Mouse (Mus musculus) limb, embryonic 11.5 days (tissue): Measurements from ENCODE around the gene Padi6. TPM values are rescaled to one million over a fixed set of nuclear protein-coding genes. Genes with fewer than 3 reads are reported as not detected.

Experiments
- ATAC-seq: fragments of 200-750 bp; cut with Nextera tagmentation; 2 replicates; pipeline ENCODE4 v1.8.0; 2017; ENCODE audit warnings: low read depth; ENCODE audit not compliant: insufficient number of reproducible peaks, low FRiP score, low TSS enrichment
- DNase-seq: peaks from one replicate; pipeline ENCODE4 v3.0.0-alpha.2; 2015; ENCODE audit warnings: low spot score
- H3K27ac ChIP-seq: fragments of 300-500 bp; sonication (generic); replicated peaks from 2 replicates; pipeline ENCODE4 v1.5.1; 2014; ENCODE audit warnings: low read depth, mild to moderate bottlenecking, low read length
- H3K27me3 ChIP-seq: fragments of 300-500 bp; sonication (generic); 2 replicates; pipeline ENCODE4 v1.6.1; 2014; ENCODE audit warnings: mild to moderate bottlenecking, low read length, mixed read lengths; ENCODE audit not compliant: control insufficient read depth, insufficient read depth
- H3K36me3 ChIP-seq: fragments of 300-500 bp; sonication (generic); 2 replicates; pipeline ENCODE4 v1.6.1; 2014; ENCODE audit warnings: mild to moderate bottlenecking, low read length, moderate library complexity, mixed read lengths; ENCODE audit not compliant: control insufficient read depth, insufficient read depth
- H3K4me1 ChIP-seq: fragments of 300-500 bp; sonication (generic); 2 replicates; pipeline ENCODE4 v1.6.1; 2014; ENCODE audit warnings: low read length, mixed read lengths; ENCODE audit not compliant: control insufficient read depth, insufficient read depth
- H3K4me2 ChIP-seq: fragments of 300-500 bp; sonication (generic); 2 replicates; pipeline ENCODE4 v1.6.1; 2014; ENCODE audit warnings: low read depth, mild to moderate bottlenecking, moderate library complexity; ENCODE audit not compliant: severe bottlenecking
- H3K4me3 ChIP-seq: fragments of 300-500 bp; sonication (generic); 2 replicates; pipeline ENCODE4 v1.5.1; 2014; ENCODE audit warnings: low read depth, low read length
- H3K9ac ChIP-seq: fragments of 300-500 bp; sonication (generic); 2 replicates; pipeline ENCODE4 v1.6.1; 2014; ENCODE audit warnings: mild to moderate bottlenecking, low read length
- H3K9me3 ChIP-seq: fragments of 300-500 bp; sonication (generic); 2 replicates; pipeline ENCODE4 v1.6.1; 2016; ENCODE audit warnings: low read length; ENCODE audit not compliant: control insufficient read depth
- WGBS: fragments of 180-500 bp; shearing (Covaris S2); extraction: QIAGEN DNeasy Blood & Tissue Kit; methylation state at CpG from one replicate; pipeline ENCODE4 v1.1.7; 2014; 5-methylcytosine and 5-hydroxymethylcytosine counted together
- polyA plus RNA-seq: library from polyadenylated mRNA; unstranded; fragments of >200 nt; fragmentation: Nextera tagmentation; extraction: Ambion mirVana; gene quantifications from 2 replicates; pipeline ENCODE4 v1.2.1, GENCODE M21; 2014

The Padi6 gene
- polyA plus RNA-seq, 1 experiment from 2014 or later, result 0.11 TPM

- no peak overlapping the region for H3K4me2 ChIP-seq
- no peaks in the 10 kb centered on the region for H3K9me3 ChIP-seq
- peaks cover 66% of the 10 kb centered on the region for H3K36me3 ChIP-seq
- ATAC-seq (no peak), DNase-seq (no peak)
- H3K4me3 ChIP-seq, result no peak overlapping the region
- WGBS, result 93% methylated on average over 5 of the region's 5 CpGs
- H3K9ac ChIP-seq, result no peak overlapping the region
- 0 out of 2 replicates have a peak, but pooled peaks cover 2% of the 10 kb centered on the region for H3K4me1 ChIP-seq
- no peaks in the 10 kb centered on the region for H3K27me3 ChIP-seq
- no peak overlapping the region for H3K27ac ChIP-seq
Measured at GRCm38 (mm10) chr4:140711360-140711759, 31.1 kb downstream of the Padi6 start.

DNA sequence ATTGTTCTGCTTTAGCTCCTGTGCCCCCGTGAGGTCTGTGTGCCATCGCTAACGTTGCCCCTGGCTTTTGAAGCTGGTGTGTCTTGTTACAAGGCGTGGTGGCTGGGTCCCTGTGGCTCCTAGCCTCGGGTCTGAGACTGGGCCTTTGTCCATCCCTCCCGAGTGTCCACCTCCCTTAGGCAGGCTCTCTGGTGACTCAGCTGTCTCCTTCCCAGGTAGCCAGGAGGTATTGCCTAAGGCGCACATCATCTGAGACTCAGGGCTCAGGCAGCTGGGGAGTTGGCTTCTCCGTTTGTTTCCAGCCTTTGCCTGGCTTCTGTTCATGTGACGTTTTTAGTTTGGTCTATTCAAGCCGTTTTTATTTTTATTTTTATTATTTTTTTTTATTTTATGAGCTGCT lies 31.7 kb downstream of the Padi6 start:
- Histone ChIP-seq H3K4me2 (no peak overlapping the region), H3K36me3 (peaks cover 67% of the 10 kb centered on the region), H3K9me3 (no peaks in the 10 kb centered on the region), H3K9ac (no peak overlapping the region), H3K27ac (no peak overlapping the region), H3K4me1 (0 out of 2 replicates have a peak, but pooled peaks cover 2% of the 10 kb centered on the region), H3K27me3 (no peaks in the 10 kb centered on the region), H3K4me3 (no peak overlapping the region)
- ATAC-seq (no peak), DNase-seq (no peak)
- WGBS, result 82% methylated on average over 10 of the region's 10 CpGs

DNA sequence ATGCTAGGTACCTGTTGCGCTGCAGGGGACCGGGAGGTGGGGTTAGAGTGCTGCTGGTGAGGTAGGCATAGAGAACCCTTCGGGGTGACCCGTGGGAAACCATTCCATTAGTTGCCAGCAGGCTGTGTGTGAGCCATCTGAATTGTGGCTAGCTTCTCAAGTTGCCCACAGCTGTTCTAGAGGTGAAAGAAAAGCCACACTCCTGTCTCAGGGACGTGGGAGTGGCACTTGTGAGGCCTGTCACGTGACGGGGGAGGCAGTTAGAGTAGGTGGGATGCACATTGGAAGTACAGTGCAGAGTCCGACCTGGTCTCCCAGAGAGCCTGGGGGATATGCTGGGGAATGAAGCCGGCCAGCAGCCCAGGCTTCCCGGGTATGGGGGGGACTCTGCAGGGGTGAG lies 32.8 kb downstream of the Padi6 start:
- H3K9ac ChIP-seq, result no peak overlapping the region; the same call in 1 of the 2 replicates
- H3K4me1 ChIP-seq, result peaks cover 2% of the 10 kb centered on the region; the same call in 1 of the 2 replicates
- H3K27me3 ChIP-seq, result no peaks in the 10 kb centered on the region
- H3K9me3 ChIP-seq, result no peaks in the 10 kb centered on the region
- DNase-seq (no peak), ATAC-seq (no peak)
- WGBS, result 83% methylated on average over 10 of the region's 10 CpGs
- H3K4me3 ChIP-seq, result no peak overlapping the region
- H3K27ac ChIP-seq, result no peak overlapping the region
- peaks cover 65% of the 10 kb centered on the region for H3K36me3 ChIP-seq
- H3K4me2 ChIP-seq, result no peak overlapping the region

DNA sequence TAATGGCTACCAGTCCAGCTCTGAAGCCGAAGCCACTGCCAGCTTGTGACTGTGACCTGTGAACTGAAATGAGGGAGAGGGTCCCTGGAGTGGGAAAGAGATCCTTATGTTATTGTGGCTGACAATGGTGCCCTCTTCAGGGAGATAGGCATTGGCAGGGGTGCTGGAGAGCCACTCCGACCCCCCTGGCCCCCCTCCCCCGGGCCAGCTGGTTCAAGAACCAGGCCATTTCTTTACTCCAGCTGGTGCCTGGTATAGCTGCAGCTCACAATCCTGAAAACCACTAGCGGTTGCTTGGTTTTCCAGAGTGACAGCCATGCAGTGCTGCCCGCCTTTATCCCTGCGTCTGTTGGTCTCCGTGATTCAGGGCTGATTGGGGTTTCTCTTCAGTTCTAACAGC lies 33.3 kb downstream of the Padi6 start:
- ATAC-seq (no peak), DNase-seq (no peak)
- H3K4me2 ChIP-seq, result no peak overlapping the region
- peaks cover 64% of the 10 kb centered on the region for H3K36me3 ChIP-seq
- H3K4me3 ChIP-seq, result no peak overlapping the region
- no peak overlapping the region; the same call in 1 of the 2 replicates for H3K9ac ChIP-seq
- no peak overlapping the region for H3K27ac ChIP-seq
- H3K9me3 ChIP-seq, result no peaks in the 10 kb centered on the region
- 94% methylated on average over 7 of the region's 7 CpGs for WGBS
- H3K4me1 ChIP-seq, result peaks cover 7% of the 10 kb centered on the region
- H3K27me3 ChIP-seq, result no peaks in the 10 kb centered on the region

DNA sequence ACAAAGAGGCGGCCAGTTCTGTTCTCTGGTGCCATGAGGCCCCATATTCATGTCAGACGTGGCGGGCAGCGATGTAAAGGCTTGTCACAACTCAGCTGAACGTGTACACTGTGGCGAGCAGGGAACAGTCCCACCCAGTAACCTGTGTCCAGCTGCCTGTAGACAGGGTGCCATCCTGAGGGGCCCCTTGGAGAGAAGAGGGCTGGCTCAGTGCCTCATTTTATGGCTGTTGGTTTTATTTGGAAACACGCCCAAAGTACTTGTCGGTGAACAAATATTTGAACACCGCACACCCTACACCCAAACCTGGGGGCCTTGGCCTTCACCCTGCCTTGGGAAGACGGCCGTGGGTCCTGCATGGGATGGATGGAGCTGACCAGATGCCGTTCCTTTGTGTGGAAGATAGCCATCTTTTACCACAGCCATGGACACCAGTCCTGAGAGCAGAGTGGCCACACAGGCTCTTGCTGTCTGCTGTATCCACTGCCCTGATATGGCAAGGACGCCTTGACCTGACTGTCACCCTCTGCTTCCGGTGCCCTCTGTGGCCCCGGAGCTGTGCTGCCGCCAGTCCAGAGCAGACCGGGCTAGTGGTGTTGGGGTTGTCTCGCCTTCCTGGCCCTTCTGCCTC lies 34.0 kb downstream of the Padi6 start:
- Histone ChIP-seq H3K9ac (no peak overlapping the region), H3K27ac (no peak overlapping the region), H3K4me2 (no peak overlapping the region), H3K4me3 (no peak overlapping the region), H3K4me1 (peaks cover 14% of the 10 kb centered on the region), H3K9me3 (no peaks in the 10 kb centered on the region), H3K36me3 (peaks cover 59% of the 10 kb centered on the region), H3K27me3 (no peaks in the 10 kb centered on the region)
- DNase-seq (no peak), ATAC-seq (no peak)
- 88% methylated on average over 18 of the region's 18 CpGs for WGBS

DNA sequence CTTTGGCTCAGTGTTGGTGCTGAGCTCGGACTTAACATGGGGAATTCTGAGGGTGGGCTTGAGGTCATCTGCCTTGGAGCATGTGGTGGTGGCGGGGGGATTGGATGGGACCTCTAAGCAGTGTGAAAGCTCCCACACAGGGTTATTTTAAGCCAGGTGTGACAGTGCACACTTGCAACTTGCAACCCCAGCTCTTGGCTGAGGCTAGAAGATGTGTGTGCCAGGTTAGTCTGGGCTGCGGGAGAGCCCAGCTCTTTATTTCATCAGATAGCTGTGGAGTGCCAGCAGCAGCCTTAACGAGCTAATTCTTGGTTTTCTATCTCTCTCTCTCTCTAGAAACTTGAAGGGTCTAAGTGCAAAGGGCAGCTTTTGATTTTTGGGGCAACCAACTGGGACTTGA lies 34.8 kb downstream of the Padi6 start:
- Histone ChIP-seq H3K9ac (no peak overlapping the region), H3K4me1 (peaks cover 15% of the 10 kb centered on the region), H3K9me3 (no peaks in the 10 kb centered on the region), H3K4me2 (no peak overlapping the region), H3K4me3 (no peak overlapping the region), H3K27ac (no peak overlapping the region), H3K36me3 (peaks cover 51% of the 10 kb centered on the region), H3K27me3 (no peaks in the 10 kb centered on the region)
- no peak for DNase-seq
- ATAC-seq, result no peak
- WGBS, result 85% methylated on average over 4 of the region's 4 CpGs

- DNase-seq (no peak), ATAC-seq (no peak)
- Histone ChIP-seq H3K9ac (peak overlapping the region; percentile 100; the same call in 1 of the 2 replicates), H3K9me3 (no peaks in the 10 kb centered on the region), H3K4me3 (peak overlapping the region; percentile 82), H3K27ac (peak overlapping the region; percentile 10; the same call in 1 of the 2 replicates), H3K4me2 (peak overlapping the region; percentile 85), H3K27me3 (no peaks in the 10 kb centered on the region), H3K4me1 (peaks cover 32% of the 10 kb centered on the region), H3K36me3 (peaks cover 31% of the 10 kb centered on the region)
- 61% methylated on average over 4 of the region's 4 CpGs for WGBS
Measured at GRCm38 (mm10) chr4:140704166-140704565, 38.3 kb downstream of the Padi6 start.

DNA sequence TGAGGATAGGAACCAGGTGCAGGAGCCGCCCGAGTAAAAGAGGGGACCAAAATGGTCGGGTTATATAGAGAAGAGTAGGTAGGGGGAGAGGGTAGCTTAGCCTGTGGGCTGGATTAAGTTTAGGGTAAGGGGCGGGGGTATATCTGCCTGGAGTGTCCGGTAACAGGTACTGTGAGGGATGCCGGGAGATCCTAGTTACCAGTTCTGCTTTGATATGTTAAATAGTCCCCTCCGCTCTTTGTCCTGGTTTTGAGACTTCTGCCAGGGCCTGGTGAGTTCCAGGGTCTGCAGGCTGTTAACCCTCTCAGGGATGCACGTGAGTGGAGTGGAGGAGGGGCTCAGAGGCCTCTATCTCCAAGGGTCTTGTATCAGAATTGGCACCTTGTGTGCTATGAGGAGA lies 38.8 kb downstream of the Padi6 start:
- no peak for DNase-seq
- ATAC-seq, result no peak
- peaks cover 28% of the 10 kb centered on the region for H3K36me3 ChIP-seq
- peak overlapping the region; percentile 82 for H3K4me3 ChIP-seq
- WGBS, result 6% methylated on average over 8 of the region's 8 CpGs
- no peaks in the 10 kb centered on the region for H3K9me3 ChIP-seq
- peak overlapping the region; percentile 100 for H3K27ac ChIP-seq
- no peaks in the 10 kb centered on the region for H3K27me3 ChIP-seq
- H3K4me2 ChIP-seq, result peak overlapping the region; percentile 85
- peak overlapping the region; percentile 100 for H3K9ac ChIP-seq
- peaks cover 32% of the 10 kb centered on the region for H3K4me1 ChIP-seq
